7 mouse cellular contexts compared by ENCODE assay signal in the genomic region with DNA sequence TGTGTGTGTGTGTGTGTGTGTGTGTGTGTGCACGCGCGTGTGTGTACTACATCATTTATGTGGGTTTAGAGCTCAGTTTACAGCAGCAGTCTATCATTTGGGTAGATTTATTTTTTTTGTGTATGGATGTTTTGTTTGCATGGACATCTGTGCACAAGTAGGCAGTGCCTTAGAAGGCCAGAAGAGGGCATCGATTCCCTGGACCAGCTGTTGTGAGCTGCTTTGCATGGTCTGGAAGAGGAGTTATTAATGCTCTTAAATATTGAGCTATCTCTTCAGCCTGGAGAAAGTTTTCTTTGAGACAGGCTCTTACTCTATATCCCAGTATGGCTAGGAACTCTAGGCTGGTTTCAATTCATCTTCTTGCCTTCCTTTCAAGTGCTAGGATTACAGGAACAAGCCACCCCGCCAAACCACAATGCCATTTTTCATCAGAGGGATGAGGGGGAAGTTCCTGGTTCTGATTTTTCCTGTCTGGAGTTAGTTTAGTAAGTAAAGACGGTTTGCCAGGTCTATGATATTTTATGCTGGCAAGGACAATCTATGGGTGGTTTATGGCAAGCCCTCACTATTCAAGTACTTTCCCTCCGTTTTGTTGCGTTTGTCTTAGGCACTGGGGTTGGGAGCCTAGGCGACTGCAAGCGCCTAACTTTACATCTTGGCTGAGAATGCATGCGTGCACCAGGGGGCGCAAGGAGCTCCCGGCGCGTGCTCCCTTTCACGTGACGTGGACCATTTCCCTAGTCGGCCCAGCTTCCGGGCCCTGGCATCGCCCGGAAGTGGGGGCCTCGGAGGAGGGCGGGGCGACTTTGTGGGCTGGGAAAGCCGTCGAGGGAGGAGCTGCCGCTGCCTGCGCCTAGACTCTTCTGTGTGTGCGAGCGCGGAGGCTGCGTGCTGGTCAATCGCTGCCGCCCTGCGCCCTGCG. TPM values are rescaled to one million over a fixed set of nuclear protein-coding genes. Genes with fewer than 3 reads are reported as not detected.
A peak's percentile ranks its signal among the peaks of the same experiment; 100 is the strongest.
DNase-seq lines count a peak whose midpoint lies in the region; ATAC-seq and TF ChIP-seq lines count a peak whose summit lies in the region.

Gene Atp7a, plus strand, starts transcription at position 859 of the 925 bp plus-strand sequence.

- DNase-seq in adrenal gland, postnatal 25 days: peak; percentile 90
- peak; percentile 99 for DNase-seq in heart, adult 11 months
- DNase-seq in kidney, adult 2 months: peak; percentile 96
- DNase-seq in spleen, adult 2 months (ENCODE audit: low read depth in 1 of 2, low spot score in 2 of 2): peak; percentile 81 to 90

- WGBS in embryonic facial prominence, embryonic 12.5 days: 20% methylated on average over 34 of the region's 36 CpGs
- WGBS in kidney, adult 2 months: 1% methylated on average over 23 of the region's 36 CpGs
- 22% methylated on average over 36 of the region's 36 CpGs for WGBS in limb, embryonic 12.5 days
- 17% methylated on average over 36 of the region's 36 CpGs for WGBS in midbrain, embryonic 15.5 days
- 19% methylated on average over 36 of the region's 36 CpGs for WGBS in spleen, adult 2 months

- peak within 1 kb of the TSS; percentile 53 for H3K9ac ChIP-seq in embryonic facial prominence, embryonic 12.5 days
- peak within 1 kb of the TSS; percentile 60 for H3K9ac ChIP-seq in limb, embryonic 12.5 days (replicated peaks)
- H3K9ac ChIP-seq in midbrain, embryonic 15.5 days: peak within 1 kb of the TSS; percentile 49

- H3K27ac ChIP-seq in embryonic facial prominence, embryonic 12.5 days: peak within 1 kb of the TSS; percentile 69; the same call in 1 of the 2 replicates
- peak within 1 kb of the TSS; percentile 63; the same call in 1 of the 2 replicates for H3K27ac ChIP-seq in kidney, adult 2 months (ENCODE audit: insufficient read depth, low read depth, low read length)
- peak within 1 kb of the TSS; percentile 75 for H3K27ac ChIP-seq in limb, embryonic 12.5 days
- H3K27ac ChIP-seq in midbrain, embryonic 15.5 days: peak within 1 kb of the TSS; percentile 76
- peak within 1 kb of the TSS; percentile 83 for H3K27ac ChIP-seq in spleen, adult 2 months (ENCODE audit: insufficient read depth, low read length)

- TF ChIP-seq CTCF in kidney, adult 2 months (conservative IDR thresholded peaks at IDR 0.05; ENCODE audit: insufficient read depth, insufficient read length, low read depth, low read length): peak; percentile 74
- peak; percentile 78 for TF ChIP-seq CTCF in spleen, adult 2 months (IDR thresholded peaks at IDR 0.05; ENCODE audit: extremely low read depth, insufficient read depth, insufficient read length, insufficient replicate concordance)

- H3K36me3 ChIP-seq in embryonic facial prominence, embryonic 12.5 days: no peaks in the 10 kb centered on the region
- no peaks in the 10 kb centered on the region for H3K36me3 ChIP-seq in kidney, adult 2 months (ENCODE audit: control insufficient read depth, insufficient read depth, low read length)
- H3K36me3 ChIP-seq in limb, embryonic 12.5 days: peaks cover 4% of the 10 kb centered on the region; the same call in 1 of the 2 replicates
- no peaks in the 10 kb centered on the region for H3K36me3 ChIP-seq in midbrain, embryonic 15.5 days (replicated peaks)
- no peaks in the 10 kb centered on the region; the same call in 1 of the 2 replicates for H3K36me3 ChIP-seq in spleen, adult 2 months (ENCODE audit: control insufficient read depth, insufficient read depth, low read length)

- peak within 1 kb of the TSS; percentile 47 for H3K4me2 ChIP-seq in embryonic facial prominence, embryonic 12.5 days (replicated peaks)
- peak within 1 kb of the TSS; percentile 57 for H3K4me2 ChIP-seq in limb, embryonic 12.5 days
- peak within 1 kb of the TSS; percentile 56 for H3K4me2 ChIP-seq in midbrain, embryonic 15.5 days

- TF ChIP-seq POLR2A in kidney, adult 2 months (IDR thresholded peaks at IDR 0.05; ENCODE audit: low read depth, low read length): peak; percentile 80
- TF ChIP-seq POLR2A in spleen, adult 2 months (IDR thresholded peaks at IDR 0.05; ENCODE audit: low read depth, low read length): peak; percentile 78

- H3K27me3 ChIP-seq in embryonic facial prominence, embryonic 12.5 days: 0 out of 2 replicates have a peak, but pooled peaks cover 4% of the 10 kb centered on the region
- no peaks in the 10 kb centered on the region for H3K27me3 ChIP-seq in kidney, adult 2 months (replicated peaks; ENCODE audit: control insufficient read depth, insufficient read depth, low read length)
- H3K27me3 ChIP-seq in limb, embryonic 12.5 days: peaks cover 6% of the 10 kb centered on the region; the same call in 1 of the 2 replicates
- H3K27me3 ChIP-seq in midbrain, embryonic 15.5 days (replicated peaks): no peaks in the 10 kb centered on the region
- H3K27me3 ChIP-seq in spleen, adult 2 months (ENCODE audit: control insufficient read depth, insufficient read depth, low read length): no peaks in the 10 kb centered on the region

- H3K9me3 ChIP-seq in embryonic facial prominence, embryonic 12.5 days: no peaks in the 10 kb centered on the region
- no peaks in the 10 kb centered on the region for H3K9me3 ChIP-seq in limb, embryonic 12.5 days
- no peaks in the 10 kb centered on the region for H3K9me3 ChIP-seq in midbrain, embryonic 15.5 days

- ATAC-seq in embryonic facial prominence, embryonic 12.5 days (ENCODE audit: insufficient number of reproducible peaks, insufficient read depth, low FRiP score, low TSS enrichment): peak; percentile 94
- ATAC-seq in limb, embryonic 12.5 days (ENCODE audit: insufficient number of reproducible peaks, insufficient read depth, low FRiP score, low TSS enrichment, low read depth): peak; percentile 93
- ATAC-seq in midbrain, embryonic 15.5 days (replicated peaks): peak; percentile 99

- H3K4me3 ChIP-seq in embryonic facial prominence, embryonic 12.5 days: peak within 1 kb of the TSS; percentile 48
- peak within 1 kb of the TSS; percentile 77 for H3K4me3 ChIP-seq in kidney, adult 2 months (ENCODE audit: insufficient read depth, low read depth, low read length)
- H3K4me3 ChIP-seq in limb, embryonic 12.5 days (replicated peaks): peak within 1 kb of the TSS; percentile 49
- peak within 1 kb of the TSS; percentile 51 for H3K4me3 ChIP-seq in midbrain, embryonic 15.5 days
- peak within 1 kb of the TSS; percentile 70 for H3K4me3 ChIP-seq in spleen, adult 2 months (ENCODE audit: extremely low read depth, insufficient read depth, insufficient read length)

- H3K4me1 ChIP-seq in embryonic facial prominence, embryonic 12.5 days: no peaks in the 10 kb centered on the region
- H3K4me1 ChIP-seq in kidney, adult 2 months (ENCODE audit: control insufficient read depth, insufficient read depth, low read length): 0 out of 2 replicates have a peak, but pooled peaks cover 2% of the 10 kb centered on the region
- no peaks in the 10 kb centered on the region for H3K4me1 ChIP-seq in limb, embryonic 12.5 days (replicated peaks)
- peaks cover 6% of the 10 kb centered on the region for H3K4me1 ChIP-seq in midbrain, embryonic 15.5 days
- H3K4me1 ChIP-seq in spleen, adult 2 months (ENCODE audit: control insufficient read depth, insufficient read depth, insufficient read length): no peaks in the 10 kb centered on the region; the same call in 1 of the 2 replicates

RNA-seq across cellular contexts. Expression of gene Atp7a, which starts in this region (rescaled TPM):
- 43.6 and 44.9 TPM in 2 replicates for total RNA-seq in adrenal gland, postnatal 25 days (2021)
- polyA plus RNA-seq in embryonic facial prominence, embryonic 12.5 days (2016; fragmentation: Nextera tagmentation; extraction: Ambion mirVana): 32.8 and 34.7 TPM in 2 replicates
- 4.4 and 5.0 TPM in 2 replicates for polyA plus RNA-seq in kidney, adult 2 months (2012; rRNA removed)
- 35.5 and 38.2 TPM in 2 replicates for polyA plus RNA-seq in limb, embryonic 12.5 days (2016; fragmentation: Nextera tagmentation; extraction: Ambion mirVana)
- polyA plus RNA-seq in midbrain, embryonic 15.5 days (2015; fragmentation: Nextera tagmentation; extraction: Ambion mirVana): 15.0 and 16.3 TPM in 2 replicates
- polyA plus RNA-seq in spleen, adult 2 months (2012; rRNA removed): 1.2 and 1.6 TPM in 2 replicates

Comparison
In these comparisons a context has a peak if more than half of its experiments do, and no peak if none do; other contexts are left out.
1. Peak in every context shown above with its lines: DNase-seq, ATAC-seq, H3K4me3 ChIP-seq and H3K27ac ChIP-seq.